Mouse (Mus musculus): ENCODE results near the gene Fam228a.
"Not testable (repeated sequence)": the region's sequence is repeated elsewhere in the genome, so short reads cannot be mapped to it uniquely, and the experiment has no call there.

Gene Fam228a

DNA sequence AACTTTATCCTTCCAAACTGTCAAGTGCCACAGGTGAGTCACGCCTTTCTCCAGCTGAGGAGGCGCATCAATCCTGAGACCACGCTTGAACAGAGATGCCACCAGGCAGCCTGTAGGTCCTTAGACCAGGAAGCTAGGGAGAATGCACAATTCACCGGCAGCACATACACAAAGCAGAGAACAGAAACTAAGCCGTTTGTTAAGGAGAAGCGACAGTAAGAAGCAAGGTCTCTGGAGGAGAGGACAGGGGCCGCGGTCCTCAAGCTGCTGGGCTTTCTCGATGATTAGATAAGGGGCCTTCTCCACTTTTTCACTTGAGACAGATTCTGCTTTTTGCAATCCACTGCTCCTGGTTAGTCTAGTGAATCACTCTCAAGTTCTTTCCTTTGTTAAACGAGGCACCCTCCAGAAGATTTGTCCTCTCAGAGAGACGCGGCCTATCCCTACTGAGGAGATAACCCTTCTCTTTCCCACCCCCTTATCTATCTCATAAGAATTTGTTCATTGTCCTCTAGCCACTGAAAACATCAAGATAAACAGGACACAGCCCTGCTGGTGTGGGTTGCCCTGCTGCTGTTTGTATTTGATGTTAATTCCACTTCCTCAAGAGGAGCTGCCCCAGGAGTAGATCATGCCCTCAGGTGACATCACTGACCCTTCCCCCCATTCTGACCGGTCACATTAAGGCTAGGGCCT lies 19.0 kb downstream of the Fam228a start:
- DNase-seq (ENCODE audit: low spot score), result no peak

DNA sequence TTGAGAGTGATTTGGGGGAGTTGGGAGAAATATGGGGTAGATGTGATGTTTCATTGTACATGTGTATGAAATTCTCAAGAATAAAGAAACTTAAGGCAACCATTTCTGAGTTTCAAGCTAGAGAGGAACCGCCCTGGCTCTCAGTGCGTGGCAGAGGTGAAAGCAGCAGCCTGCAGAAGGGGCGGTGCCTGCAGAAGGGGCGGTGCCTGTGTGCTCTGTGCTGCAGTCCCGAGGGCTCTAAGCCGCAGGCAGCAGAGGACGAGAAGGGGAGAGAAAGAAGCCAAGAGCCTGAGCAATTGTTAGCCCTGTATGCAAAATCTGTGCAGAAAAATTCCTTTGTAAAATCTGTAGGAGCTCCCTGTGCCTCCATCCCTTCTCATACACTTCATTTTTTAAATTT lies 20.8 kb downstream of the Fam228a start:
- DNase-seq (ENCODE audit: low spot score), result peak; percentile 7

DNA sequence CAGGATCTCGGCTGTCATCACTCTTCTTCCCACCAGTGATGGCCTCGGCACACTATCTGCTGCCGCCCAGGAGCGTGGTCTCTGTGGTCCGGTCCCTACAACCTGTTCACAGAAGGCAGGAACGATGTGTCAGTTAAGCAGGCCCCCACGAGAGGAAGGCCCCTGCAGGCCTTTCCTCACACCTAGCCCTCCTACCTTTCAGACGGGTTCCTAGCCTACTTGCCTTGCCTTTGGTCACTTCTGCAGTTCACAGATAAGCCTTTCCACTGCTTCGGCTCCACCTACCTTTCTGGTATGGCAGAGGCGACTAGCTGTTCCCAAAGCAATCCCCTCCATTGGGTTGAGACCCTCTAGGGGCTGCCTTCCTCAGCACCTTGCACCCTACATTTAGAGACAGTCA lies 22.6 kb downstream of the Fam228a start:
- no peak for DNase-seq (ENCODE audit: low spot score)

DNA sequence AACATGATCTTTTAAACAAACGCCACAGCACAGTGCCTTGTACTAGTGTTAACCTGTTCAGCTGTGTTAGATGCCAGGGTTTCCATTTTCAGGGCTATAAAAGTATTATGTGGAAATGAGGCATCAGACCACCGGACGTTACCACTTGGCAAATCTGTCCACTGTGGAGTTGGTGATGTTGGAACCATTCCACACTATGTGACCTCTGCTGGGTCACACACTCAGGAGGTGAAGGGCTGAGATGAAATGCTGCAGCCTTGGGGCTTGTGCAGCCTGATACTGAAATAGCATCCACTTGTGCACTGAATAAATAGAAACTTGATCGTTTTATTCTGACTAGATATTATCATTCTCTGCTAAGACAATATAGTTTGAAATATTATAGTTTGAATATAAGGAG lies 24.9 kb downstream of the Fam228a start:
- no peak for DNase-seq (ENCODE audit: low spot score)

DNA sequence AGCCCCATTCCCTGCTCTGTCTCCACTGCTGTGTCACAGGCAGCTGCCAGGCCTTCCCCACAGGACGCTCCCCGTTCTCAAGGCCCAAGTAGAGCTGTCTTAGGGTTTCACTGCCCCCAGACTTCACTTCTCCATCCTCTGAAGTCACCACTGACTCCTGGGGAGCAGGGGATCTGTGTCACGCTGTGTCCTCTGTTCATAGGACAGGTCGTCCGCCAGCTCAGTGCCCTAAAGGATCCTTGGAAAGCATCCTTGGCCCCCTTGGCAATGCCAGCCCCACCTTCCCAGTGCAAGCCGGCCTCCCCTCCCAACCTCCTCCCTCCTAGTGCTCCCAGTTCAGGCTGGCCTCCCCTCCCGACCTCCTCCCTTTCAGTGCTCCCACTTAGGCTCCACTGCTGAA lies 28.3 kb downstream of the Fam228a start:
- DNase-seq (ENCODE audit: low spot score), result no peak

DNA sequence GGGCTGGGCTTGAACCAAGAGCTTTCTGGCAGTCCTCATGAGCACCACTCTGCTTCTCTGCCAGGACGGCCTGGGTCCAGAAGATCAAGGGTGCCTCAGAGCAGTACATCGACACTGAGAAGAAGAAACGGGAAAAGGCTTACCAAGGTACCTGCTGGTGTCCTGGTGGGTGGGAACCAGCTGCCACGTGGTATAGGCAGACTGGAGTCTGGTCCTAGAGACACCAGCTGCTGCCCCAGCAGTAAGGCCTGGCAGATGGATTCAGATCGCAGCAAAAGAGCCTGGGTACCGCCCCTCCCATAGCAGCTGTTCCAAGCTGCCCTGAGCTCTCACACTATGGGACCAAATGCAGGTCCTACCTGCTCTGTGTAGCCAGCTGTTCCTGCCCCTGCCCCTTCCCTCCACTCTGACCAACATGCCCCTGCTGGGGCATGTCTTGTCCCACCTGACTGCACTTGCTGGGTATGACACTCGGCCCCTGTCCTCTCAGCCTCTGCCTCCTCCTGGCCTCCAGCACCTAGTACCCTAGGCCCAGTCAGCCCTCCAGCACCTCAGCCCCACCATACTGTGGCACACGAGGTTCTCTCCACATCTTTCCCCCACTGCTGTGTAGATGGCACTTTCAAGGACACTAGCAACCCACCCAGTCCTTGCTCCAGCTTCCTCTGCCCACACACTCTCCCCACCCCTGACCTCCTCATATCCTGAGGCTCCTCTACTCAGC lies 29.2 kb downstream of the Fam228a start:
- DNase-seq (ENCODE audit: low spot score), result no peak

DNA sequence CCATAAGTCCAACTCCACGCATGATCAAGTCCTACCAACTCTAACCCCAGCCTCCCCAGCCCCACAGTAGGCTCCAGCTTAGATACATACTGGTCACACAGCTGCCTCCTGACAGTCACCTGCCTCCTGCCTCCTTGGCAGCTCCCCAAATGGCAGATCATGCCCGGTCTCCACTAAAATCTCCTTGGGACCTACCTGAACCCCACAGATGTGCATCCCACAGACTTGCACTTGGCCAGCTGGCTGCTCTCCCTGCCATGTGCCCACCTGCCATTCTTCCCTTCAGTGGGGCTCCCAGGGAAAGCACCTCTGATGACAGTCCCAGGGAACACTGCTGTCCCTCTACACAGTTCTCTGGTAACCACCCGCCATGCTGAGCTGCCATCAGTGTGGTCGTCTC lies 29.9 kb downstream of the Fam228a start:
- no peak for DNase-seq (ENCODE audit: low spot score)

DNA sequence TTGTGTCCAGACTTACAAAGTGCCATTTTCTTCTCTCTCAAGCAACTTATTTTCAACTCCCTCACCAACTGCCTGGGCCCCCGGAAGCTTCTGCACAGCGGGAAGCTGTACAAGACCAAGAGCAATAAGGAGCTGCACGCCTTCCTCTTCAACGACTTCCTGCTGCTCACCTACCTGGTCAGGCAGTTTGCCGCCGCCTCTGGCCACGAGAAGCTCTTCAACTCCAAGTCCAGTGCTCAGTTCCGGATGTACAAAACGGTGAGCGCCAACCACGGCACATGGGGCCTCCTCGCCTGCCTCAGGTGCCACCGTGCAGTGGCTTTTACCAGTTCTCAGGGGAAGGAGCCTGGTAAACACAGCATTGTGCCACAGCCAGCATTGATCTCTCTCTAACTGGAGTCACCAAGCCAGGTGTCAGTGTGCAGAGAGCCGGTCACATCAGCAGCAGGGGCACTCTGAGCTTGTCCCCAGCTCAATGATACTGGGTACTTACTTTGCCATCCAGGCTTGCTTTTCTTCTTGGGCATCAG lies 30.7 kb downstream of the Fam228a start:
- no peak for DNase-seq (ENCODE audit: low spot score)

DNA sequence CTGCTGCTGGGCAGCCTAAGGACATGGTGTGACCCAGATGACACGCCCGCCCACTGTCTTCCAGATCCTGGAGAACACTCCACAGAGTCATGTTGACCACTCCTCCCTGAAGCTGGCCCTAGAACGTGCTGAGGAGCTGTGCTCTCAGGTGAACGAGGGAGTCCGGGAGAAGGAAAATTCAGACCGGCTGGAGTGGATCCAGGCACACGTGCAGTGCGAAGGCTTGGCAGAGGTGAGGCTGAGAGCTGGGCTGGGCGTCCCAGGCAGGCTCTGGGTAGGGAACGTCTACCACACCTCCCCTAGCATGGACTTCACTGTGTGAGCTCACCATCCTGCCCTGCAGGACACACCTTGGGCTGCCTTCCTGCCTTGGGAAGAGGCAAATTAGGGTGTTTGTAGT lies 31.3 kb downstream of the Fam228a start:
- DNase-seq (ENCODE audit: low spot score), result no peak

DNA sequence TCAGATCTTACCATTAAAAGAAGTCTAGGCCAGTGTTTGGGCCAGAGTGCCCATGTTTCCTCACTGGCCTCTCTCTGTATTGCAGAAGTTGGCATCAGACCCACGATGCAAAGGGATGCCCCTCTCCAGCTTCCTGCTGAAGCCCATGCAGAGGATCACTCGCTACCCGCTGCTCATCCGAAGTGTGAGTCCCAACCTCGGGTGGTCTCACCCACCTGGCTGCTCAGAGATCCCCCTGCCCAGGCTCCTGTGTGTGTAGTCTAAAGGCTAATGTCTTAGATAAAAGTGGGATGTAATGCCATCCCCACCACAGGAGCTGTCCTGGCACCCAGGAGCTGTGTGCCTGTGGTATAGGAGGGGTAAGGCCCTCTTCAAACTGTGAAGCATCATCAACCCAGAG lies 32.1 kb downstream of the Fam228a start:
- DNase-seq (ENCODE audit: low spot score), result no peak

DNA sequence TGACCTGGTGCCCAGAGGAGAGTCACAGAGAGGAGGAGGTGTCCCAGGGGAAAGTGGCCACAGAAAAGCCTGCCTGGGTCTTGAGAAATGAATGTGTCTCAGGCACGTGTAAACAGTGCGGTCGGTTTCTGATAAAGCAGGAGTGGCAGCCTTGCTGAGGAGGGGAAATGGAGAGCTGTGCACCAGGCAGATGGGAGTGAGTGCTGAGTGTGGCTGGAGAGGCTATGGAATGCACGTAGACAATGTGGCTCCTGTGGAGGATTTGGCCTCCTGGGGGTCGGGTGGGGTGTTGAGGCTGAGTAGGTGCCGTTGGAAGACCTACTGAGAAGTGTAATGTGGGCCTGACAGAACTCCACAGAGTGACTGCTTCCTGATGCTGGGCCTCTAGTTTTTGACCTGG lies 32.6 kb downstream of the Fam228a start:
- not testable (repeated sequence) for DNase-seq (ENCODE audit: low spot score)

DNA sequence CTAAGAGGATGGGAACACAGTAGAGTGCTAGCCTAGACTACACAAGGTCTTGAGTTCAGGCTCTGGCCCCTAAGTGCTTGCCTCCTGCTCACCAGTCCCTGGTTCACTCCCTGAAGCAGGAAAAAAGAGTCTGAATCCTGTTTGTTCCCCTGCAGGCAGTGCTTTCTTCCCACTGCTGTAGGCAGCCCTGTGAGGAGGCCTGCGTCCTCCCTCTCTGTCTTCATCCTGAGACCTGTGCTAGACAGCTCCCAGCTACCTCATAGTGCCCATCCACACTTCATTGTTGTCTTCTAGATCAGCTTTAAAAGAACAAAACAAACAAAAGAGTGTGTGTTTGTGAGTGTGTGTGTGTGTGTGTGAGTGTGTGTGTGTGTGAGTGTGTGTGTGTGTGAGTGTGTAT lies 43.7 kb downstream of the Fam228a start:
- DNase-seq (ENCODE audit: low spot score), result no peak

DNA sequence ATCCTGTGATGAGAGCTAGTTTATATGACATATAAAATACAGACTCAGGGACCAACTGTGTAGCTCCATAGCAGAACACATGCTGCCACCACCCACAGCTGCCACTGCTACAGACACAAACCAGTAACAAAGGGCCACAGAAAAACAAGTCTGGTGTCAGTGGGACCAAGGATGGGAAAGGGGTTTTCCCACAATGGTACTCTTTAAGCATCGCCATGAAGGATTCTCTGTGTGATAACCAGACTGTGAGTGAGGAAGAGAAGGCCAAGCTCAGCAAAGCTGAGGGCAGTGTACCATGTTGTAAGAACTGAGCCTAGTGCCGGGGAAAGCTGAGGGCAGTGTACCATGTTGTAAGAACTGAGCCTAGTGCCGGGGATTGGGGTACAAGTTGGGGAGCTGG lies 47.0 kb downstream of the Fam228a start:
- no peak for DNase-seq (ENCODE audit: low spot score)

DNA sequence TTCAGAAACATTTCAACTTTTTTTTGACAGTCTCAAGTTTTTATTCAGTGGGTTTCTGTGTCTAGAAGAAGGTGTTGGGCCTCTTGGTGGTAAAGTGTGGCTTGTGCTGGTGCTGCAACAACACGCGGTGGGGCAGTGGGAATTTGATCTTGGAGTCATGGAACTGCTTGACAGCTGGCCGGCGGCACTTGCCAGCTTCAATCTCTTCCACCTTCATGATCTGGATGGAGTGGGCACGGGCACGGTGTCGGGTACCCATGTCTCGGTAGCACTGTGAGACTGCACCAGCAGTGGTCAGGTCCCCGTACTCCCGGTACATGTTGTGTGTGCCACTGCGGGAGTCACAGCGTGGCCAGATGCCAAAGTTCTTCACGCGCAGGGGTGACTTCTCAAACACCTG lies 48.9 kb downstream of the Fam228a start:
- DNase-seq (ENCODE audit: low spot score), result no peak

DNA sequence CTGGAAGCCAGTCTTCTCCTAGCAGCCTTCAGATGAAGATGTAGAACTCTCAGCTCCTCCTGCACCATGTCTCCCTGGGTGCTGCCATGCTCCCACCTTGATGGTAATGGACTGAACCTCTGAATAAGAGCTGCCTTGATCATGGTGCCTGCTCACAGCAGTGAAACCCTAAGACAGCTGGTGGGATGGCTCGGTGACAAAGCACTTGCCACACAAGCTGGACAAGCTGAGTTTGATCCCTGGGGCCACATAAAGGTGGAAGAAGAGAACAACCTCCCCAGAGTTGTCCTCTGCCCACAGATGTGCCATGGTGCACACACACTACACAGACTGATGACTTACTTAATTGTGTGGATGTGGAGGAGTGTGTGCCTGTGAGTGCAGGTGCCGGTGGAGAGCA lies 49.8 kb downstream of the Fam228a start:
- no peak for DNase-seq (ENCODE audit: low spot score)

DNA sequence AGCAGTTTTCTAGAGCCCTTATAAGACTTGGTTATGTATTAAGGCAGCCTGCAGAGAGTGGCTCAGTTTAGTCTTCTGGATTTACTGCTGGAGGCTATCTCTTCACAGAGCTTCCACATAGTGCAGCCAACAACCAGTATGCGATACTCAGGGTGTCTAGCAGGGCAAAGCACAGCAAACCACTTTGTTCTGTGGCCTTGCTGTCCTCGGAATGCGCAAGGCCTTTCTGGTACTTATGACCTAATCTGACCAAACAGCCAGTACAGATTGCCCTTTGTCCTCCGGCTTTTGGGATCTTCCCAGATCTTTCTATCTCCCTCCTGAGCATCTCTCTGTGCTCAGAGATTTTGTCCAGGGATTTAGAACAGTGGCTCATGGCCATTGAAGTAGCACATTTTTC lies 52.8 kb downstream of the Fam228a start:
- DNase-seq (ENCODE audit: low spot score), result no peak

DNA sequence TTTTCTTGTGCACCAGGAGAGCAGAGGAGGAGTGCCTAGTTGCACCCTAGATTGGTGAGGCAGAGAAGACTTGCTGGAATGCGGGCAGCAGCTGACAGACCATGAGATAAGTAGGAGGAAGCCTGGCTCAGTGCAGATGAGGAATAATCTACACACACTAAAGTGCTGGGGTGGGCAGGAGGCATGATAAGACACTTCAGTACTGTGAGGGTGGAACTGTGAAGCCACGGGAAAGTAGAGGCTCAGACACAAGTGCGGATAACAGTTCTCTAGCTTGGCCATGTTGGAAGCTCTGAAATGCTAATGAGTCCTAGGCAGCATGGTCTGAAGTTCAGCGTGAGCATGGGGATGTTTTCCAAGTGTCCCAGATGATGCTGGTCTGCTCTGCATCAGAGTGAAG lies 58.3 kb downstream of the Fam228a start:
- no peak for DNase-seq (ENCODE audit: low spot score)

DNA sequence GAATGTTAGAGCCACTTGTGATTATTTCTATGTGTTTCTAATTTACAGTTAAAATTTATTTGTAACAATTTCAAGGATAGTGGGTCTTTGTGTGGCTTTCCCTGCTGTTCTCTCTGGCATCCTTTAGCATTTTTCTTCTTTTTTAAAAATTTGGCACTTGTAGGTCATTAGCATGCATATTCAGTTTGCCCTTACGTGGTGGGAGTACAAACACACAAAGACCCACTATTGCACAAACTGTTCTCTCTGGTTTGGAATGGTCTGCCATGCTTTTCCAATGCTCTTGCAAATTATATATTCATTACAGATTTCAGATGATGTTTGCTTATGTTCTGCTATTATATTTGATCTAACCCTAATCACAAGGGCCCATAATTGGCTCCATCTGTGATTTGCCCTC lies 61.9 kb downstream of the Fam228a start:
- no peak for DNase-seq (ENCODE audit: low spot score)

DNA sequence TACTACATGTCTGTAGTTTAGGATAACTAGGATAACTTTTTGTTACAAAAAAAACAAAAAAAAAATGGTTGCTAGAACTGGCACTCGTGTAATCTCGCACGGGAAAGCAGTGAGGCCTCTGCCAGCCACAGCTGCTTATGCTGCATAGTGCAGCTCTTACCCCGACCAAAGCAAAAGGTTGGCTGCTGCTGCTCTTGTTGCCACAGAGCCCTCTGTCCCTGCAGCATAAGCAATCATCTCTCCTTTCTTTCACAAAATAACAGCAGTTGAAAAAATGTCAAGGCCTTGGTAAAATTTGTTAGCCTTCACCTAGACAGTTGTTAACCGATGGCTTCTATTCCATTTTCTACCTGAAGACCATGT lies 72.6 kb downstream of the Fam228a start:
- no peak for DNase-seq (ENCODE audit: low spot score)

DNA sequence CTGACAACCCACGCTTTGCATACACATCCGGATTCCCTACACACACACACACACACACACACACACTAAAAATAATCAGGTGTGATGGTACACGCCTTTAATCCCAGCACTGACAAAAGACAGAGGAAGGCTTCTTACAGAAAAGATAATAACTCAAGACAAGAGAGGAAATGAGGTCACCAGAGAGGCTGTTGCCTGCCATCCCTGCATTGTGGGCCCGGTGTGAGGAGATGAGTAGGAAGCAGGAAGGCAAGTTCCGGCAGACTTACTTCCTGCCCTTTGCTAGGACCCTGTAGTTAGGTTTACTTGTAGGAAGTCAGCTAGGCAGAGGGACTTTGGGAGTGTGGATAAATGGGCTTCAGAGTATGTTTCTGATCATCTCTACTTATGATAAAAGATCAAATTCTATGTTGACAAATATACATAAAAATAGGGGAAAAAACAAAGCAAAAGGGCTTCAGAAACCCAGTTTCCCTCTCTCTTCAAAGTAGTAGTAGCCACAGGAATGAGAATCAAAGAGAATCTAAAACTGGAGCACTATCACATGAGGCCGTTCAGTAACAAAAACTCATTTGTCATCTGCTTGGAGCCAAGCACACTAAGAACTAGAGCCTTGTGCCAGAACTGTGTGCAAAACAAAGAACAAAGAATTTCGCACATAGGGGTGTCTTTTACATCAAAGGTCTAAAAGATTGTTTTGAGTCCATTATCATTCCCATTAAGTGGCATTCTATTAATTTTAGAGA lies 73.1 kb downstream of the Fam228a start:
- no peak for DNase-seq (ENCODE audit: low spot score)

All from adipocyte (in vitro differentiated cells).